Mouse (Mus musculus) ES-E14 (cell line): ENCODE data around the gene Pakap. TPM values are rescaled to one million over a fixed set of nuclear protein-coding genes. Genes with fewer than 3 reads are reported as not detected.

ENCODE experiments used
- DNase-seq: peaks from one replicate; pipeline ENCODE4 v3.0.0-alpha.2; 2013; ENCODE audit warnings: low read depth, low spot score
- H3K27ac ChIP-seq: 2 replicates; pipeline ENCODE4 v1.5.1; 2012; ENCODE audit warnings: low read depth, mild to moderate bottlenecking, low read length, moderate library complexity, mixed read lengths; ENCODE audit not compliant: poor library complexity, insufficient read depth, severe bottlenecking
- H3K36me3 ChIP-seq: 2 replicates; pipeline ENCODE4 v1.6.1; 2012; ENCODE audit warnings: mild to moderate bottlenecking, low read length, moderate library complexity, mixed read lengths; ENCODE audit not compliant: control insufficient read depth, poor library complexity, insufficient read depth, severe bottlenecking
- H3K4me1 ChIP-seq, 2 experiments: fragments of 150-350 bp in 1 of 2; sonication (generic) in 1 of 2; 2 replicates each; pipeline ENCODE4 v1.6.1; 2012; ENCODE audit warnings: low read length in 2 of 2, mild to moderate bottlenecking in 1 of 2, mixed read lengths in 1 of 2; ENCODE audit not compliant: control insufficient read depth in 2 of 2, insufficient read depth in 2 of 2, poor library complexity in 1 of 2
- H3K4me3 ChIP-seq, 2 experiments: fragments of 150-350 bp in 1 of 2; sonication (generic) in 1 of 2; 2 replicates each; pipeline ENCODE4 v1.5.1; 2012; ENCODE audit warnings: low read length in 2 of 2, low read depth in 1 of 2, mild to moderate bottlenecking in 1 of 2, mixed read lengths in 1 of 2; ENCODE audit not compliant: insufficient read depth in 1 of 2, poor library complexity in 1 of 2, severe bottlenecking in 1 of 2
- H3K9ac ChIP-seq: 2 replicates; pipeline ENCODE4 v1.6.1; 2012; ENCODE audit warnings: low read depth, mild to moderate bottlenecking, low read length, mixed read lengths; ENCODE audit not compliant: poor library complexity, insufficient read depth, severe bottlenecking
- H3K9me3 ChIP-seq: fragments of 150-350 bp; sonication (generic); 2 replicates; pipeline ENCODE4 v1.6.1; 2012; ENCODE audit warnings: low read depth, mild to moderate bottlenecking, low read length; ENCODE audit not compliant: control insufficient read depth, insufficient read depth
- CHD2 ChIP-seq: IDR thresholded peaks from 2 replicates; pipeline ENCODE4 v1.6.1; 2014; ENCODE audit warnings: mild to moderate bottlenecking, low read depth, low read length, inconsistent platforms
- HCFC1 ChIP-seq: IDR thresholded peaks from 2 replicates; pipeline ENCODE4 v1.6.1; 2012; ENCODE audit warnings: low read length, inconsistent platforms, borderline replicate concordance; ENCODE audit not compliant: insufficient read depth
- MAFK ChIP-seq: IDR thresholded peaks from 2 replicates; pipeline ENCODE4 v1.6.1; 2014; ENCODE audit warnings: mild to moderate bottlenecking, low read depth, low read length, inconsistent platforms; ENCODE audit not compliant: insufficient read depth
- ZC3H11A ChIP-seq: IDR thresholded peaks from 2 replicates; pipeline ENCODE4 v1.6.1; 2012; ENCODE audit warnings: low read depth, mild to moderate bottlenecking, inconsistent platforms, low read length, borderline replicate concordance
- ZNF384 ChIP-seq: IDR thresholded peaks from 2 replicates; pipeline ENCODE4 v1.6.1; 2012; ENCODE audit warnings: low read depth, low read length, inconsistent platforms
- in situ Hi-C, 2 experiments: fragments of 600-800 bp; cut with MboI; formaldehyde crosslinking; loops; one replicate each; pipeline ENCODE4 v1.15.1; 2025; ENCODE audit warnings: low sequenced_read_pairs in 2 of 2, inconsistent platforms in 1 of 2; ENCODE audit not compliant: unreplicated experiment in 2 of 2
- total RNA-seq: library from RNA; depleted of rRNA; stranded (reverse); fragments of 300-350 nt; gene quantifications from 2 replicates; pipeline ENCODE4 v1.2.3, GENCODE M21; 2012

Pakap gene
- total RNA-seq, 1 experiment = 5.8 TPM

DNA sequence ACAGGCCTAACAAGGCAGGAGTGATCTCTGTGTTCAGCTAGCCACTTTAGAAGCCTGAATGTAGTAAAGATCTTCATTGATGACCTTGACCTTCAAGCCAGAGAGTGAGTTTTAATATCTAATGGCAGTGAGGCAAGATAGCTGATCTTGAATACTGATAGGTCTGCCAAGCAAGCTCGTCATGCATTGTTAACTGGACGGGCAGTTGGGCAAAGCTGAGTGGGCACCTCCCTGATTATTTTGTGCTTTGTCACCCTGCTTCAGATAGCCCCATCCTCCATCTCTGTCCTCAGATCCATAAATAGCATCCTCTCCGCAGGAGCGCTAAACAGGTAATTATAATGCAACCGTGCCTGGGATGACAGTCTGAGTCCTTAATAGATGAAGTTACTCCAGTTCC lies 64.4 kb downstream of the Pakap start:
- Histone ChIP-seq H3K27ac (no peak overlapping the region), H3K9ac (no peak overlapping the region), H3K9me3 (no peaks in the 10 kb centered on the region), H3K36me3 (no peaks in the 10 kb centered on the region), H3K4me3 (no peak overlapping the region), H3K4me1 (no peaks in the 10 kb centered on the region)
- no peak for TF ChIP-seq ZNF384
- TF ChIP-seq CHD2 = no peak
- TF ChIP-seq MAFK = no peak
- no peak for TF ChIP-seq HCFC1
- no peak for TF ChIP-seq ZC3H11A
- no peak for DNase-seq
- in situ Hi-C loops = no loop called here

DNA sequence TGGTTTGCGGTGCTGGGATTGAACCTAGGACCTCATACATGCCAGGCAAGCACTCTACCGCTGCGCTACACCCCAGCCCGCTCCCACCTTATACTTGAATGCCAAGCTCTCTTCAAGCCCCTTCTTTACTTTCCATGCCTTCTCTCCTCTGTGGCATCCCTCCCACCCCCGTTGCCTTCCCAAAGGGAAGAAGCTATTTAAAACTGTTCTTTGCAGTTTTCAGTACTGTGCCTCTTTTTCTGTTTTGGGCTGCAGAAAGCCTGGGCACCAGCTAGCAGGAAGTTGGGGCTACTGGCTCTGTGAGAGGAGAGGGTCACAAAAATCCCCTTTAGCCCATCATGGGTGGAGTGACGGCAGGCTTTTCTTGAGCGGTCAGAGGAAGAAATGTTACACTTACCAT lies 65.1 kb downstream of the Pakap start:
- no peak for DNase-seq
- Histone ChIP-seq H3K4me3 (no peak overlapping the region), H3K9ac (no peak overlapping the region), H3K36me3 (no peaks in the 10 kb centered on the region), H3K9me3 (no peaks in the 10 kb centered on the region), H3K27ac (no peak overlapping the region), H3K4me1 (no peaks in the 10 kb centered on the region)
- TF ChIP-seq ZC3H11A (no peak), HCFC1 (no peak)
- in situ Hi-C loops = no loop called here

DNA sequence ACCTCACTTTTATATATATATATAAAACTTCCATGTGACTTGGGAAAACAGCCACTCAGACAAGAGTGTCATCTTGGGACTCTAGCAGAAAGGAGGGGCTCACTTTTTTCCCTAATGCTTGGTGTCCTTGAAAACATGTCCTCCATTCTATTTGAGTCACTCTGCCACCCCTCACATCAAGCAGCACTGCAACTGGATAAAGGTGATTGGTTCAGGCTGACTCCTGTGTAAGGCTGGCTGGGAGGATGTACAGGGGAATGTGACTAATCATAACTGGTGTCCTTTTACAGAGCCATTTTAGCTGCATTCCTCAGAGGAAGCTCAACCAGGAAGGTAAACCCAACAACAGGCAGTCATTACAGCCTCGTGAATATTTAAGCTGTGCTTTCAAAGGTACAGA lies 67.0 kb downstream of the Pakap start:
- no peak overlapping the region for H3K9ac ChIP-seq

DNA sequence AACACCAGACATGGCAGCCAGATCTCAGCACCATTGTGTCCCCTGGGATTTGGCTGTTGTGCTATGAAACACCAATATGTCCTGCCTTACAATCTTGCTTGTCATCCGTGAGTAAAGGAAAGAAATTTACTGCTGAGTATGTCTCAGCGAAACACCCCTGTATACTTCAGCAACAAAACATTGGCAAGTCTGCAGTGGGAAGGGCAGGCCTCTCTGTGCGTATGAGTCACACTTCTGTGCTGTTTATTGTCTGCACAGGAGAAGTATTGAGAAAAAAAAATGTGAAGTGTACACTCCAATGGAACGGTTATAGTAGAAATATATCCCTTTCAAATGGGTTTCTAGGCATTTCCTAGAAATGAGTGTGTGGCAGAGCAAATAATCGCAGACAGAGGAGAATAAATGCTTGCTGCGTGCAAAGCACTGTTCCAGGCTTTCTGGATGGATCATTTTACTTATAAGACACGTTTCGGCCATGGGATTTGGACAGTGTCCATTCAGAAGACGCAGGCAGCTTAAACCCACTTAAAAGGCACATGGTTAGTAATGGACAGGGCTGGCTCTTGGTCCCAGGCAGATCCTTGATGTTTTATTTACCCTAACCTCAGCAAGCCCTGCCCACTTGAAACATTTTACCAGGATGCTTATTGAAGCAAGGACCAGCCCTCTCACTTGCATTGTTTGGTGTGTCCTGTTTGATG lies 69.0 kb downstream of the Pakap start:
- no peak for DNase-seq
- H3K27ac ChIP-seq = no peak overlapping the region
- H3K9ac ChIP-seq = no peak overlapping the region
- in situ Hi-C loops = no loop called here
- no peaks in the 10 kb centered on the region for H3K9me3 ChIP-seq
- no peaks in the 10 kb centered on the region for H3K4me1 ChIP-seq
- no peak for TF ChIP-seq HCFC1
- TF ChIP-seq ZC3H11A = no peak
- no peak for TF ChIP-seq CHD2
- no peak for TF ChIP-seq ZNF384
- no peak for TF ChIP-seq MAFK
- H3K36me3 ChIP-seq = no peaks in the 10 kb centered on the region
- H3K4me3 ChIP-seq = no peak overlapping the region

More for the DNA sequence above, 67.0 kb downstream of the Pakap start:
- H3K9me3 ChIP-seq = no peaks in the 10 kb centered on the region
- no peaks in the 10 kb centered on the region for H3K4me1 ChIP-seq
- DNase-seq = no peak
- no peak for TF ChIP-seq HCFC1
- TF ChIP-seq ZC3H11A = no peak
- no peak for TF ChIP-seq MAFK
- no peak for TF ChIP-seq CHD2
- H3K36me3 ChIP-seq = no peaks in the 10 kb centered on the region
- H3K27ac ChIP-seq = no peak overlapping the region
- H3K4me3 ChIP-seq = no peak overlapping the region
- in situ Hi-C loops = no loop called here
